Mouse (Mus musculus): ENCODE data around the gene Gm20489.

Gene Gm20489

GRCm38 (mm10) chrX:101268755-101269124 is at the start of gene Gm20489:
Gm20489 (minus strand) TSS chrX:101269023.
- DNase-seq (ENCODE audit: low spot score), result no peak

GRCm38 (mm10) chrX:101313625-101314359 is 45.0 kb upstream of the Gm20489 start:
- no peak for DNase-seq (ENCODE audit: low spot score)

- no peak for DNase-seq (ENCODE audit: low spot score)
Measured at GRCm38 (mm10) chrX:101309299-101309698, 40.5 kb upstream of the Gm20489 start.

- no peak for DNase-seq (ENCODE audit: low spot score)
Measured at GRCm38 (mm10) chrX:101304646-101305045, 35.8 kb upstream of the Gm20489 start.

- DNase-seq (ENCODE audit: low spot score), result no peak
Measured at GRCm38 (mm10) chrX:101301654-101302053, 32.8 kb upstream of the Gm20489 start.

- no peak for DNase-seq (ENCODE audit: low spot score)
Measured at GRCm38 (mm10) chrX:101300427-101301030, 31.7 kb upstream of the Gm20489 start.

GRCm38 (mm10) chrX:101299473-101300426 is 30.9 kb upstream of the Gm20489 start:
- no peak for DNase-seq (ENCODE audit: low spot score)

GRCm38 (mm10) chrX:101299055-101299454 is 30.2 kb upstream of the Gm20489 start, which contains the start of gene Nlgn3:
Nlgn3 (plus strand) TSS chrX:101299168.
- no peak for DNase-seq (ENCODE audit: low spot score)

GRCm38 (mm10) chrX:101290111-101290510 is 21.3 kb upstream of the Gm20489 start:
- no peak for DNase-seq (ENCODE audit: low spot score)

GRCm38 (mm10) chrX:101289037-101289436 is 20.2 kb upstream of the Gm20489 start:
- DNase-seq (ENCODE audit: low spot score), result no peak

GRCm38 (mm10) chrX:101288432-101288831 is 19.6 kb upstream of the Gm20489 start:
- DNase-seq (ENCODE audit: low spot score), result no peak

GRCm38 (mm10) chrX:101287543-101287942 is 18.7 kb upstream of the Gm20489 start:
- DNase-seq (ENCODE audit: low spot score), result no peak

GRCm38 (mm10) chrX:101285953-101286670 is 17.3 kb upstream of the Gm20489 start:
- DNase-seq (ENCODE audit: low spot score), result no peak

- DNase-seq (ENCODE audit: low spot score), result no peak
Measured at GRCm38 (mm10) chrX:101285534-101285933, 16.7 kb upstream of the Gm20489 start.

GRCm38 (mm10) chrX:101282813-101283212 is 14.0 kb upstream of the Gm20489 start:
- DNase-seq (ENCODE audit: low spot score), result no peak

GRCm38 (mm10) chrX:101273875-101274738 is 5.3 kb upstream of the Gm20489 start, which contains the start of gene Med12:
Med12 (plus strand) TSS chrX:101274030.
- DNase-seq (ENCODE audit: low spot score), result peak; percentile 45

GRCm38 (mm10) chrX:101273410-101273809 is 4.6 kb upstream of the Gm20489 start:
- DNase-seq (ENCODE audit: low spot score), result no peak

GRCm38 (mm10) chrX:101268025-101268754 is 633 bp downstream of the Gm20489 start, which contains the start of gene Il2rg:
Il2rg (minus strand) TSS chrX:101268255.
- no peak for DNase-seq (ENCODE audit: low spot score)

- no peak for DNase-seq (ENCODE audit: low spot score)
Measured at GRCm38 (mm10) chrX:101266631-101267030, 2.2 kb downstream of the Gm20489 start.

- no peak for DNase-seq (ENCODE audit: low spot score)
Measured at GRCm38 (mm10) chrX:101263892-101264291, 4.9 kb downstream of the Gm20489 start, which contains the start of gene Gm614. Gm614 (minus strand) TSS chrX:101263992.
